Mouse (Mus musculus): Measurements from ENCODE around the gene Glt8d2.

GRCm38 (mm10) chr10:82641481-82641880 is 49.0 kb downstream of the Glt8d2 start:
- no peak for TF ChIP-seq CTCF (IDR thresholded peaks at IDR 0.05; ENCODE audit: low read depth)
- TF ChIP-seq EP300 (IDR thresholded peaks at IDR 0.05; ENCODE audit: low read depth), result no peak

Measured in heart, postnatal 0 days (tissue).